Mouse (Mus musculus) G1E (cell line): ENCODE data around the gene Pisd.
"Not testable (repeated sequence)": the region's sequence is repeated elsewhere in the genome, so short reads cannot be mapped to it uniquely, and the experiment has no call there.

Source experiments
- CTCF ChIP-seq: IDR thresholded peaks from 2 replicates; pipeline ENCODE4 v1.5.1; 2012; ENCODE audit warnings: low read depth, low read length, inconsistent platforms, mixed read lengths
- GATA1 ChIP-seq: IDR thresholded peaks from 2 replicates; pipeline ENCODE4 v1.6.1; 2012; ENCODE audit warnings: borderline replicate concordance, low read length, inconsistent platforms, mixed read lengths
- GATA2 ChIP-seq: IDR thresholded peaks from 2 replicates; pipeline ENCODE4 v1.6.1; 2012; ENCODE audit warnings: low read depth, low read length, inconsistent platforms, borderline replicate concordance
- TAL1 ChIP-seq: conservative IDR thresholded peaks from 2 replicates; pipeline ENCODE4 v1.6.1; 2012; ENCODE audit warnings: low read depth, low read length, inconsistent platforms, mixed read lengths

GRCm38 (mm10) chr5:32740850-32741249 is 44.6 kb downstream of the Pisd start:
- TF ChIP-seq CTCF, GATA2, GATA1, TAL1: not testable (repeated sequence)
